Mouse (Mus musculus) heart, adult 2 months (tissue): Measurements from ENCODE around the gene Nfkbil1. TPM values are rescaled to one million over a fixed set of nuclear protein-coding genes. Genes with fewer than 3 reads are reported as not detected.

Experiments used
- DNase-seq, 2 experiments: peaks; one replicate each; pipeline ENCODE4 v3.0.0; 2021
- H3K27ac ChIP-seq: fragments of 200-600 bp; 2 replicates; pipeline ENCODE4 v1.8.1; 2022
- H3K27me3 ChIP-seq: fragments of 200-500 bp; 2 replicates; pipeline ENCODE4 v1.6.1; 2012; ENCODE audit warnings: mild to moderate bottlenecking, low read length, inconsistent platforms, mixed read lengths; ENCODE audit not compliant: control insufficient read depth, insufficient read depth
- H3K36me3 ChIP-seq: fragments of 200-500 bp; 2 replicates; pipeline ENCODE4 v1.6.1; 2012; ENCODE audit warnings: low read length, inconsistent platforms; ENCODE audit not compliant: control insufficient read depth, insufficient read depth
- H3K4me1 ChIP-seq: fragments of 200-500 bp; 2 replicates; pipeline ENCODE4 v1.6.1; 2011; ENCODE audit warnings: low read length; ENCODE audit not compliant: control insufficient read depth, insufficient read depth
- H3K4me3 ChIP-seq: fragments of 200-600 bp; 2 replicates; pipeline ENCODE4 v1.8.1; 2022
- H3K79me2 ChIP-seq: fragments of 200-500 bp; replicated peaks from 2 replicates; pipeline ENCODE4 v1.6.1; 2012; ENCODE audit warnings: mild to moderate bottlenecking, inconsistent platforms, low read length, moderate library complexity, mixed read lengths; ENCODE audit not compliant: control insufficient read depth, insufficient read depth
- H3K9ac ChIP-seq: fragments of 200-500 bp; 2 replicates; pipeline ENCODE4 v1.6.1; 2012; ENCODE audit warnings: low read depth, mild to moderate bottlenecking, control low read depth, inconsistent platforms, low read length, mixed read lengths
- CTCF ChIP-seq: fragments of 200-600 bp; IDR thresholded peaks from 2 replicates; pipeline ENCODE4 v1.8.1; 2022; ENCODE audit warnings: antibody characterized with exemption, mild to moderate bottlenecking, moderate library complexity
- EP300 ChIP-seq: fragments of 200-500 bp; IDR thresholded peaks from 2 replicates; pipeline ENCODE4 v1.6.1; 2011; ENCODE audit warnings: low read depth, low read length, control low read depth; ENCODE audit not compliant: insufficient read depth
- POLR2A ChIP-seq: fragments of 200-500 bp; IDR thresholded peaks from 2 replicates; pipeline ENCODE4 v1.6.1; 2011; ENCODE audit warnings: mild to moderate bottlenecking, low read depth, low read length, control low read depth; ENCODE audit not compliant: insufficient read depth
- WGBS: fragments of 180-500 bp; shearing (Covaris S2); methylation state at CpG from one replicate; pipeline ENCODE4 v1.1.7; 2018; 5-methylcytosine and 5-hydroxymethylcytosine counted together
- intact Hi-C: fragments of 180-260 bp; cut with DNase I; formaldehyde crosslinking; loops from one replicate; pipeline ENCODE4 v1.15.1; 2025
- polyA plus RNA-seq: library from polyadenylated mRNA; depleted of rRNA; stranded (reverse); fragments of >200 nt; gene quantifications from 2 replicates; pipeline ENCODE4 v1.2.3, GENCODE M21; 2012
- total RNA-seq, 2 experiments: library from RNA; stranded (reverse); gene quantifications; 2 replicates each; pipeline ENCODE4 v1.2.3; 2021

Nfkbil1 gene
- total and polyA plus RNA-seq, 3 experiments, result 5.0 to 8.2 (median 6.5) TPM

DNA sequence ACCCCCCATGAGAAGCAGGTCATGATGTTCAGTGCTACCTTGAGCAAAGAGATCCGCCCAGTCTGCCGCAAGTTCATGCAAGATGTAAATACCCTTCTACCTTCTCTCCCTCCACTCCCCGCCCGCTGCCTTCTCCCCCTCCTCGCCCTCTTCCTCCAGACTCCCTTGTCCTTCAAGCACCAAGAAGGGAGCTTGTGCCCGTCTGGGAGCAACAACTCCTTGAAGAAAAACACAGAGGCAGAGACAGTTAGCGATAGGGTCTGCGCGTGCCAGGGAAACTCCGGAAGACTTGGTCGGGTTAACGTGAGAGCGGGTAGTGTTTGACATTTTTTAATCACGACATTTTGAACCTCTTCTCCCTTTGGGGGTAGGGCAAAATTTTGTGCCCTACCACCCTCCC is 13.4 kb upstream of the Nfkbil1 start:
- DNase-seq, result no peak
- Histone ChIP-seq H3K27ac (no peak overlapping the region), H3K4me3 (no peak overlapping the region), H3K9ac (no peak overlapping the region), H3K27me3 (no peaks in the 10 kb centered on the region), H3K36me3 (peaks cover 19% of the 10 kb centered on the region), H3K79me2 (peaks cover 4% of the 10 kb centered on the region), H3K4me1 (peaks cover 10% of the 10 kb centered on the region)
- TF ChIP-seq EP300 (no peak), POLR2A (no peak), CTCF (no peak)
- intact Hi-C loops, result loop anchor here (10.0 kb wide), 1 partner anchor 414 kb away; the partner anchor contains the start of genes Dxo and Stk19
- WGBS, result 86% methylated on average over 14 of the region's 14 CpGs

DNA sequence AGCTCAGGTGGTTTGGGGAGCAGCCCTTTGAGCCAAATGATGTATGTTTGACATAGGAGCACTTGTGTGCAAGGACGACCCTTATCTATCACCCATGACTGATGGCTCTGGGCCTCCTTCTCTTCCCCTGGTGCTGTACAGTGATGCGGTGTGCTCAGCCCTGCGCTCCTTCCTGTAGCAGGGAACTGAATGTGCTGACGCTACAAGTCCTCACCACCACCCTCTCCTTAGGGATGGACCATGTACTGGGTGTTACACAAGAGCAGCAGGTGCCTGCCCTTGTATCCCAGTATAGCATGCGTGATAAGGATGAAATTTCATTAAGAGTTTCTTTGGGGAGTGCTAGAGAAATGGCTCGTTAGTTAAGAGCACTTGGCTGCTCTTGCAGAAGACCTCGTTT is 11.6 kb upstream of the Nfkbil1 start:
- no peaks in the 10 kb centered on the region for H3K27me3 ChIP-seq
- peaks cover 26% of the 10 kb centered on the region for H3K36me3 ChIP-seq
- DNase-seq, result no peak
- H3K9ac ChIP-seq, result no peak overlapping the region
- H3K4me1 ChIP-seq, result peaks cover 14% of the 10 kb centered on the region
- no peak overlapping the region for H3K27ac ChIP-seq
- TF ChIP-seq EP300 (no peak), POLR2A (no peak), CTCF (no peak)
- H3K4me3 ChIP-seq, result no peak overlapping the region
- intact Hi-C loops, result loop anchor here (10.0 kb wide), 1 partner anchor 412 kb away; the partner anchor contains the start of genes Dxo and Stk19
- peaks cover 4% of the 10 kb centered on the region for H3K79me2 ChIP-seq
- WGBS, result 62% methylated on average over 7 of the region's 7 CpGs

DNA sequence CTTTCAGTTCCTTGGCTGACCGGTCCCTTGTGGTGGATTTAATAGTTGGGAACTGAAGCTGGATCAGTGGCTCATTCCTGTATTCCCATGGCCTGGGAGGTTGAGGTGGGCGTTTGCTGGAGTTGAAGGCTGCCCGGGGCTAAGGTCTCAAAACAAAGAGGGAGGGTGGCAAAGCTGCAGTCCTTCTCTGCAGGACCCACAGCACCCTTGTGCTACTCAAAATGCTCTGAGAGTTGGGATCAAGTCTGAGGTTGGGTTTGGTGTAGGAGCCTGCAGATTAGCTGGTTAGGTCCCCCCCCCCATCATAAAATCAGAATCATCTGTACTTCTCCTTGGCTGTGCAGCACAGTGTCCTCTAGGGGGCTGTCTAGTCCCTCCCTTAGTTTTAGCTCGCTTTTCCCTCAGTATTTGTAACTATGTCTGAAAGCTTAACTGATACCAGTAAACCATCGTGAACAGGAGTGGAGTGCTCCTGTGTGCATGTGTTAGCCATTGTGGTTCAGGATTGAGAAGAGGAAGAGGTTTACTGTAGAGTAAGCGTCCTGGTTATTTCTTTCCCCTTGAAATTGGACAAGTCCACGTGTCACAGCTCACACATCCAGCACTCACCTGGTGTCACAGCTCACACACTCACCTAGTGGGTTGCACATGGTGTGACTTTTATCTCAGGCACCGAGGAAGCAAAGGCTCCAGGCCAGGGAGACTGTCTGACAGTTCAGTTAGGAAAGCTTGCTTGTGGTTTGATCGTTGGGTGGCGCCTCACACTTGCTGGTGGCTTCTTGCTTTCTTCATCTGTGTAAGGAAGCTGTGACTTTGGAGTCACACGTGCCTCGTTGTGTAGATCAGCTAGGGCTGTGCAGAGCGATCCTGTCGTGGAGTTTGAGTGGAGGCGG is 10.4 kb upstream of the Nfkbil1 start:
- 58% methylated on average over 15 of the region's 15 CpGs for WGBS
- TF ChIP-seq EP300 (no peak), CTCF (peak; percentile 64)
- no peak for DNase-seq
- Histone ChIP-seq H3K4me3 (no peak overlapping the region), H3K36me3 (peaks cover 26% of the 10 kb centered on the region), H3K27me3 (no peaks in the 10 kb centered on the region), H3K27ac (no peak overlapping the region), H3K4me1 (peaks cover 14% of the 10 kb centered on the region), H3K79me2 (peaks cover 4% of the 10 kb centered on the region), H3K9ac (no peak overlapping the region)
- intact Hi-C loops, result loop anchor here (10.0 kb wide), 1 partner anchor 411 kb away; the partner anchor contains the start of genes Dxo and Stk19

DNA sequence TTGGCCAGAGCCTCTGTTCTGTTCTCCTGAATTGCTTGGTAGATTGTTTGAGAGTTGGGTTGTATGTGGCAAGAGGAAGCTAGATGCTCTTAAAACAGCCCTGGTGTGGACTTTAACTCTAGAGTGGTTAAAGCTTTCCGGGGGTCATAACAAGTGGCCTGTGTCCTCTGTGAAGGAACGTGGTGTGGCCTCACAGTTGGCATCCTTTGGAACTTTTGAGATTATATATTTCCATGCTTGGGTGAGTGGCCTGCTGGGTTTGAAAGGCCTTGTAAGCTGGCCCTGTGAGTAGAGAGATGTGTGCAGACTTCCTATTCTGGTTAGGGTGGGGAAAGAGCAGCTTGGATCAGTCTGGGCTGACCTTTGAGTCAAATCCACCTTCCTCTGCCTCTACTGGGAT is 9.4 kb upstream of the Nfkbil1 start:
- Histone ChIP-seq H3K36me3 (peaks cover 26% of the 10 kb centered on the region), H3K4me1 (peaks cover 18% of the 10 kb centered on the region), H3K4me3 (no peak overlapping the region), H3K79me2 (peaks cover 4% of the 10 kb centered on the region), H3K27ac (no peak overlapping the region), H3K9ac (no peak overlapping the region), H3K27me3 (no peaks in the 10 kb centered on the region)
- 34% methylated on average over 2 of the region's 2 CpGs for WGBS
- DNase-seq, result no peak
- TF ChIP-seq EP300, result no peak
- no peak for TF ChIP-seq POLR2A
- no peak for TF ChIP-seq CTCF
- intact Hi-C loops, result loop anchor here (5.0 to 10.0 kb wide), 2 partner anchors 243 to 410 kb away; partner anchors contain the start of genes Dxo, Stk19 and Vars

DNA sequence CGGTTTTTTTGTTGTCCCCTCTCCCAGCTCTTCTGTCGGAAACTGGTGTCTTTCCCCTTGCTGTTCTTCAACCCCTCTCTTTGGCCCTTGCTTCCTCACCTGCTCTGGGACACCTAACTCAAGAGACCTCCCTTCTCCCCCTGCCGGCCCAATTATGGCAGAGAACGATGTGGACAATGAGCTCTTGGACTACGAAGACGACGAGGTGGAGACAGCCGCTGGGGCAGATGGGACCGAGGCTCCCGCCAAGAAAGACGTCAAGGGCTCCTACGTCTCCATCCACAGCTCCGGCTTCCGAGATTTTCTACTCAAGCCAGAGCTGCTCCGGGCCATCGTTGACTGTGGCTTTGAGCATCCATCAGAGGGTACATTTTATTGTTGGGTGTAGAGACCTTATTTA is 7.5 kb upstream of the Nfkbil1 start:
- WGBS, result 1% methylated on average over 16 of the region's 16 CpGs
- TF ChIP-seq POLR2A (no peak), CTCF (no peak), EP300 (no peak)
- H3K4me1 ChIP-seq, result peaks cover 18% of the 10 kb centered on the region
- DNase-seq, result peak; percentile 63 to 68
- H3K27me3 ChIP-seq, result no peaks in the 10 kb centered on the region
- peaks cover 26% of the 10 kb centered on the region for H3K36me3 ChIP-seq
- H3K9ac ChIP-seq, result peak overlapping the region; percentile 91
- intact Hi-C loops, result loop anchor here (5.0 to 10.0 kb wide), 2 partner anchors 241 to 408 kb away; partner anchors contain the start of genes Dxo, Stk19 and Vars
- H3K4me3 ChIP-seq, result peak overlapping the region; percentile 77
- peak overlapping the region; percentile 98 for H3K27ac ChIP-seq
- peaks cover 4% of the 10 kb centered on the region for H3K79me2 ChIP-seq
